Mouse (Mus musculus): ENCODE measurements around the gene Dennd6b. TPM values are rescaled to one million over a fixed set of nuclear protein-coding genes. Genes with fewer than 3 reads are reported as not detected.
A peak's percentile ranks its signal among the peaks of the same experiment; 100 is the strongest.

The Dennd6b gene
- total and polyA plus RNA-seq, 3 experiments = 8.4 to 24.0 (median 9.1) TPM

DNA sequence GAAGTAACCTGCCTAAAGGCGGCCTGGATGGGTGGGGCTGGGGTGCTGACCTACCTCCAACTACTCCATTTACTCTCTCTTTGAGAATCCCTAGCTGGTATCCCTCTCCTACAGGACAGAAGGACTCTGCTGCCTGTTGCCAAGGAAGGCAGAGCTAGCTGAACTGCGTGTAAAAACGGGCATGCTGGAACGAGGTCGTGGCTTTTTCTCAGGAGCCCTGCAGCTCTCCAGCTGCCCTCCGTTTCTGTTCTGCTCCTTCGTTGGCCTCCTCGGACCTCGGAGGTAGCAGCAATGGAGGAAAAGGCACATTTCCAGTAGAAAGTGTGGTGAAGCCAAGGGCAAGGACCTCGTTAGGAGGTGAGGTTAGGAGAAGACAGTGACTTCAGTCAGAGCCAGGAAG lies 27.4 kb downstream of the Dennd6b start:
- Histone ChIP-seq H3K4me1 (ENCODE audit: control insufficient read depth, insufficient read depth, low read length) (peaks cover 10% of the 10 kb centered on the region), H3K9ac (ENCODE audit: low read depth, low read length) (no peak overlapping the region; the same call in 1 of the 2 replicates), H3K27me3 (ENCODE audit: control insufficient read depth, insufficient read depth, low read length) (no peaks in the 10 kb centered on the region), H3K4me3 (no peak overlapping the region; the same call in 1 of the 2 replicates), H3K36me3 (ENCODE audit: control insufficient read depth, insufficient read depth, low read length) (no peaks in the 10 kb centered on the region; the same call in 1 of the 2 replicates), H3K27ac (peak overlapping the region; percentile 86), H3K79me2 (replicated peaks; ENCODE audit: control insufficient read depth, insufficient read depth, low read length) (no peaks in the 10 kb centered on the region)
- WGBS = 42% methylated on average over 10 of the region's 10 CpGs
- intact Hi-C loops (cut with DNase I) = loop anchor here (1.0 kb wide), 1 partner anchor 10 kb away; no protein-coding TSS in a partner anchor
- no peak for DNase-seq
- no peak for TF ChIP-seq CTCF (IDR thresholded peaks at IDR 0.05)
- TF ChIP-seq EP300 (IDR thresholded peaks at IDR 0.05; ENCODE audit: insufficient read depth, low read depth, low read length) = no peak
- no peak for TF ChIP-seq POLR2A (IDR thresholded peaks at IDR 0.05; ENCODE audit: insufficient read depth, low read depth, low read length)

DNA sequence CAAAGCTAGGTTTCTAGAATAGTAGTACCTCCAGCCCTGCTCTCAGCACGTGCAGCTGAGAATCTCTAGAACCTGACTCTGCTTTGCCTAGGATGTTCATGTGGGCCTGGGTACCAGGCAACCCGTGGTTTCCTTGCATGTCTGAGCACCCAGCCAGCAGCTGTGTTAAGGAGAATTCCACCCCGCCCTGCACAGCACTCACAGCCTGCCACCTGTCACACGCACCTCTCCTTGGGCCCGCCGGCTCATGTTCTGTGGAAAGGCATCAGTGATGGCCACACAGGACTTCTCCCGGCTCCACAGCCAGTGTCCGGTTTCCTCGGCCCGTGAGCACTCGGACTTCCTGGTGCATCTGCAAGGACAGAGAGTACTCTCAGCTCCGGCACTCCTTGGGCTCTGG lies 30.8 kb downstream of the Dennd6b start:
- DNase-seq = no peak
- H3K36me3 ChIP-seq (ENCODE audit: control insufficient read depth, insufficient read depth, low read length) = no peaks in the 10 kb centered on the region; the same call in 1 of the 2 replicates
- H3K4me3 ChIP-seq = no peak overlapping the region
- intact Hi-C loops (cut with DNase I) = no loop called here
- WGBS = 91% methylated on average over 12 of the region's 12 CpGs
- H3K9ac ChIP-seq (ENCODE audit: low read depth, low read length) = no peak overlapping the region
- H3K27me3 ChIP-seq (ENCODE audit: control insufficient read depth, insufficient read depth, low read length) = no peaks in the 10 kb centered on the region
- H3K4me1 ChIP-seq (ENCODE audit: control insufficient read depth, insufficient read depth, low read length) = peaks cover 9% of the 10 kb centered on the region
- TF ChIP-seq POLR2A (IDR thresholded peaks at IDR 0.05; ENCODE audit: insufficient read depth, low read depth, low read length) (no peak), CTCF (IDR thresholded peaks at IDR 0.05) (no peak), EP300 (IDR thresholded peaks at IDR 0.05; ENCODE audit: insufficient read depth, low read depth, low read length) (no peak)
- no peaks in the 10 kb centered on the region for H3K79me2 ChIP-seq (replicated peaks; ENCODE audit: control insufficient read depth, insufficient read depth, low read length)
- H3K27ac ChIP-seq = no peak overlapping the region

DNA sequence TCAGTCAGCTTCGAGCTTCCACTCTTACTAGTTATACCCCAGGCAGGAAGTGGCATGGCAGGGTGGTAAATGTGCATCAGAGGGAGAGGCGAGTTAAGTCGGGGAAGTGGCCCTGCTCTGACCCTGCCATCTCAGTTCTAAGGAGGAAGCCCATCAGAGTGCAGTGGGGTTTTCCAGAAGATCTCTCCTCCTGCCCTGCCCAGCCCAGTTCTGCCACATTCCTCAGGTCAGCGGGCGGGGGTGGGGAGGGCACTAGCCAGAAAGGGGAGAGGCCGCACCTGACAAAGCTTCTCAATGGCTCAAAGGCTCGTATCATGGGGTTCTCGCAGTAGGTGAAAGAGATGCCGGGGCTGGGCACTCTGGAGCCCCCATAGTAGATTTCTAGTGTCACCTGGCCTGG lies 34.9 kb downstream of the Dennd6b start:
- Histone ChIP-seq H3K36me3 (ENCODE audit: control insufficient read depth, insufficient read depth, low read length) (no peaks in the 10 kb centered on the region), H3K9ac (ENCODE audit: low read depth, low read length) (no peak overlapping the region), H3K4me3 (no peak overlapping the region), H3K27ac (no peak overlapping the region), H3K27me3 (ENCODE audit: control insufficient read depth, insufficient read depth, low read length) (no peaks in the 10 kb centered on the region), H3K4me1 (ENCODE audit: control insufficient read depth, insufficient read depth, low read length) (no peaks in the 10 kb centered on the region), H3K79me2 (replicated peaks; ENCODE audit: control insufficient read depth, insufficient read depth, low read length) (no peaks in the 10 kb centered on the region)
- no peak for DNase-seq
- intact Hi-C loops (cut with DNase I) = no loop called here
- no peak for TF ChIP-seq CTCF (IDR thresholded peaks at IDR 0.05)
- no peak for TF ChIP-seq POLR2A (IDR thresholded peaks at IDR 0.05; ENCODE audit: insufficient read depth, low read depth, low read length)
- no peak for TF ChIP-seq EP300 (IDR thresholded peaks at IDR 0.05; ENCODE audit: insufficient read depth, low read depth, low read length)
- whole genome bisulfite sequencing = 89% methylated on average over 9 of the region's 9 CpGs

DNA sequence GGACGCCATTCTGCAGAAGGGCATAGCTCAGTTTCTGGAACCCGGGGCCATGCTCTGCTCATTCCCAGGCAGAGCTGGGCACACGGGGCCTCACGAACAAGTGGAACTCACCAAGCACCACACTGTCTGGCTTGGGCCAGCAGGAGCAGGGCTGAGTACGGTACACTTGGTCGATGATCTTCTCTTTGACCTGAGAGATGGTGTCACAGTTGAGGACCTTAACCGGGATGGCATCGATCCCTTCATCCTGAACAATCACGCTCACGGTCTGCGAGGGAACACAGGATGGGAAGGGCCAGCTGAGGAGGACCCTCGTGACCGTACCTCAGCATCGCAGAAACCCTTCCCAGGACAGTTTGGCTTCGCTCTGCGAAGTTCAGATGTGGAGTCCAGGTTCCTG lies 37.8 kb downstream of the Dennd6b start:
- TF ChIP-seq CTCF (IDR thresholded peaks at IDR 0.05) = no peak
- no peak for TF ChIP-seq EP300 (IDR thresholded peaks at IDR 0.05; ENCODE audit: insufficient read depth, low read depth, low read length)
- TF ChIP-seq POLR2A (IDR thresholded peaks at IDR 0.05; ENCODE audit: insufficient read depth, low read depth, low read length) = no peak
- H3K27ac ChIP-seq = no peak overlapping the region
- H3K9ac ChIP-seq (ENCODE audit: low read depth, low read length) = no peak overlapping the region
- H3K36me3 ChIP-seq (ENCODE audit: control insufficient read depth, insufficient read depth, low read length) = no peaks in the 10 kb centered on the region
- H3K4me1 ChIP-seq (ENCODE audit: control insufficient read depth, insufficient read depth, low read length) = no peaks in the 10 kb centered on the region
- intact Hi-C loops (cut with DNase I) = loop anchor here (2.0 to 5.0 kb wide), 3 partner anchors 36 to 52 kb away; partner anchors contain the start of genes Dennd6b, Ppp6r2 and Tubgcp6
- no peaks in the 10 kb centered on the region for H3K27me3 ChIP-seq (ENCODE audit: control insufficient read depth, insufficient read depth, low read length)
- no peak for DNase-seq
- H3K4me3 ChIP-seq = no peak overlapping the region
- 95% methylated on average over 16 of the region's 16 CpGs for WGBS
- no peaks in the 10 kb centered on the region for H3K79me2 ChIP-seq (replicated peaks; ENCODE audit: control insufficient read depth, insufficient read depth, low read length)

DNA sequence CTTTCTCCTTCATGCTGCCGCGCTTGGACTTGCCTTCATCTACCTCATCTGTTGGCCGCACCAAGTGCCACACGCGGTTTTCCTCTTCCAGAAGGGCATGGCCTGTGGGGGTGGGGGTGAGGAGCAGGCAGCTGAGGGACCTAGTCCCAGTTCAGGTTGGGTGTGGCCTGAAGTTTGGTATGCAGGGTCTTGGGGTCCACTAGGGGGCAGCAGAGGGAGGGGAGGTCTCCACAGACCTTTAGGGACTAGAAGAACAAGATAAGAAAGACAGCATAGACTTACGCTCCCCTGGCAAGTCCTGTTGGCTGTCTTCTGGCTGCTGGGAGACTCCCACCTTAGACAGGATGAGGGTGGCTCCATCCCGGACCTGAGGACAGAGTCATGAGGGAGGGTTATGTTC lies 38.3 kb downstream of the Dennd6b start:
- Histone ChIP-seq H3K4me1 (ENCODE audit: control insufficient read depth, insufficient read depth, low read length) (no peaks in the 10 kb centered on the region), H3K4me3 (no peak overlapping the region), H3K27ac (no peak overlapping the region), H3K27me3 (ENCODE audit: control insufficient read depth, insufficient read depth, low read length) (no peaks in the 10 kb centered on the region), H3K9ac (ENCODE audit: low read depth, low read length) (no peak overlapping the region), H3K36me3 (ENCODE audit: control insufficient read depth, insufficient read depth, low read length) (no peaks in the 10 kb centered on the region), H3K79me2 (replicated peaks; ENCODE audit: control insufficient read depth, insufficient read depth, low read length) (no peaks in the 10 kb centered on the region)
- intact Hi-C loops (cut with DNase I) = loop anchor here (2.0 to 5.0 kb wide), 3 partner anchors 36 to 53 kb away; partner anchors contain the start of genes Dennd6b, Ppp6r2 and Tubgcp6
- no peak for TF ChIP-seq POLR2A (IDR thresholded peaks at IDR 0.05; ENCODE audit: insufficient read depth, low read depth, low read length)
- TF ChIP-seq EP300 (IDR thresholded peaks at IDR 0.05; ENCODE audit: insufficient read depth, low read depth, low read length) = peak; percentile 62; the same call in 1 of the 2 replicates
- peak; percentile 83 for TF ChIP-seq CTCF (IDR thresholded peaks at IDR 0.05)
- 44% methylated on average over 7 of the region's 7 CpGs for WGBS
- DNase-seq = peak; percentile 72 to 76

DNA sequence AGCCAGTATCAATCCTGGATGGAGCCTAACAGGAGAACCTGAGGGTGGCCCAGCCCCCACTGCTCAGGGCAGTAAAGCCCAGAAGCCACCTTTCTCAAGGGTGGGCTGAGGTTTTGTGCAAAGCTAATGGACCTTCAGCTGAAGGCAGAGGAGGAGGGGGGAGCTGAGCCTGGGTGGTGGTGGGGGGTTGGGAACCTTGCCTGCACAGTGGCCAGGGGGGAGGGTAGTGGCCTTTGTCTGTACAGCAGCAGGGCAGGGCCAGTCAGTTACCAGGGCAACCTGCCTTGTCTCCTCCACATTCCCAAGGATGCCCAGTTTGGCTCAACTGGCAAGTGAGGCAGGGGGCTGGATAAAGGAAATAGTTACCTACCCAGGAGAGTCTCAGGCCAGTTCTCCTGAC lies 44.0 kb downstream of the Dennd6b start:
- TF ChIP-seq EP300 (IDR thresholded peaks at IDR 0.05; ENCODE audit: insufficient read depth, low read depth, low read length) = no peak
- no peak for TF ChIP-seq POLR2A (IDR thresholded peaks at IDR 0.05; ENCODE audit: insufficient read depth, low read depth, low read length)
- TF ChIP-seq CTCF (IDR thresholded peaks at IDR 0.05) = no peak
- Histone ChIP-seq H3K9ac (ENCODE audit: low read depth, low read length) (no peak overlapping the region), H3K27ac (no peak overlapping the region), H3K27me3 (ENCODE audit: control insufficient read depth, insufficient read depth, low read length) (no peaks in the 10 kb centered on the region), H3K4me1 (ENCODE audit: control insufficient read depth, insufficient read depth, low read length) (peaks cover 4% of the 10 kb centered on the region), H3K4me3 (no peak overlapping the region), H3K36me3 (ENCODE audit: control insufficient read depth, insufficient read depth, low read length) (no peaks in the 10 kb centered on the region), H3K79me2 (replicated peaks; ENCODE audit: control insufficient read depth, insufficient read depth, low read length) (no peaks in the 10 kb centered on the region)
- intact Hi-C loops (cut with DNase I) = no loop called here
- no peak for DNase-seq

All from heart, adult 2 months (tissue).